Mouse (Mus musculus): ENCODE data around the gene Tex29. TPM values are rescaled to one million over a fixed set of nuclear protein-coding genes. Genes with fewer than 3 reads are reported as not detected.

Gene Tex29
- polyA plus RNA-seq, 1 experiment from 2014 or later: 0.22 TPM

Other genes with a start within 250 kb of the Tex29 start
- gene Ankrd10, start 204.7 kb upstream of the Tex29 start, polyA plus RNA-seq (2014; fragmentation: Nextera tagmentation; extraction: Ambion mirVana): 90.2 and 104 TPM in 2 replicates
- gene 1700016D06Rik, start 139.4 kb upstream of the Tex29 start, polyA plus RNA-seq (2014; fragmentation: Nextera tagmentation; extraction: Ambion mirVana): not detected in 2 replicates
- 54.3 and 57.0 TPM in 2 replicates for gene Arhgef7, start 112.8 kb upstream of the Tex29 start, polyA plus RNA-seq (2014; fragmentation: Nextera tagmentation; extraction: Ambion mirVana)

Measured in hindbrain, embryonic 11.5 days (tissue).